Mouse (Mus musculus): ENCODE data around the gene Pigz. TPM values are rescaled to one million over a fixed set of nuclear protein-coding genes. Genes with fewer than 3 reads are reported as not detected.

Pigz gene
- total RNA-seq, 2 experiments from 2014 or later, result 0.15 TPM; not detected in 1

- ATAC-seq (replicated peaks; ENCODE audit: low FRiP score, poor library complexity, severe bottlenecking), result no peak
Measured at GRCm38 (mm10) chr16:31992039-31992438, 58.4 kb downstream of the Pigz start.

- ATAC-seq (replicated peaks; ENCODE audit: low FRiP score, poor library complexity, severe bottlenecking), result no peak
Measured at GRCm38 (mm10) chr16:31993195-31993594, 59.5 kb downstream of the Pigz start.

- no peak for ATAC-seq (replicated peaks; ENCODE audit: low FRiP score, poor library complexity, severe bottlenecking)
Measured at GRCm38 (mm10) chr16:31993946-31994345, 60.3 kb downstream of the Pigz start.

Other genes starting within 250 kb of the Pigz start
- not detected in 2 replicates for gene Meltf, start 55.0 kb upstream of the Pigz start, total RNA-seq (2015; ENCODE audit: low replicate concordance)
- gene Meltf, start 55.0 kb upstream of the Pigz start, total RNA-seq (2017; ENCODE audit: low replicate concordance), result not detected in 2 replicates
- gene 0610012G03Rik, start 14.6 kb downstream of the Pigz start, total RNA-seq (2015; ENCODE audit: low replicate concordance), result 10.5 and 11.9 TPM in 2 replicates
- gene 0610012G03Rik, start 14.6 kb downstream of the Pigz start, total RNA-seq (2017; ENCODE audit: low replicate concordance), result 2.1 TPM in 1 of 2 replicates, not detected in the other
- 7.9 and 9.2 TPM in 2 replicates for gene Ncbp2, start 14.7 kb downstream of the Pigz start, total RNA-seq (2015; ENCODE audit: low replicate concordance)
- 4.4 and 5.9 TPM in 2 replicates for gene Ncbp2, start 14.7 kb downstream of the Pigz start, total RNA-seq (2017; ENCODE audit: low replicate concordance)
- gene Senp5, start 69.4 kb downstream of the Pigz start, total RNA-seq (2015; ENCODE audit: low replicate concordance), result 6.1 and 6.3 TPM in 2 replicates
- 4.1 and 8.7 TPM in 2 replicates for gene Senp5, start 69.4 kb downstream of the Pigz start, total RNA-seq (2017; ENCODE audit: low replicate concordance)
- gene Pak2, start 145.5 kb downstream of the Pigz start, total RNA-seq (2015; ENCODE audit: low replicate concordance), result 21.3 and 23.5 TPM in 2 replicates
- 11.6 and 17.9 TPM in 2 replicates for gene Pak2, start 145.5 kb downstream of the Pigz start, total RNA-seq (2017; ENCODE audit: low replicate concordance)
- gene Pigx, start 165.9 kb downstream of the Pigz start, total RNA-seq (2015; ENCODE audit: low replicate concordance), result 24.7 and 29.2 TPM in 2 replicates
- 4.7 and 6.2 TPM in 2 replicates for gene Pigx, start 165.9 kb downstream of the Pigz start, total RNA-seq (2017; ENCODE audit: low replicate concordance)
- gene Cep19, start 165.9 kb downstream of the Pigz start, total RNA-seq (2015; ENCODE audit: low replicate concordance), result 8.8 and 10.5 TPM in 2 replicates
- gene Cep19, start 165.9 kb downstream of the Pigz start, total RNA-seq (2017; ENCODE audit: low replicate concordance), result 2.8 and 7.4 TPM in 2 replicates
- gene Nrros, start 231.7 kb downstream of the Pigz start, total RNA-seq (2015; ENCODE audit: low replicate concordance), result 26.3 and 40.7 TPM in 2 replicates
- gene Nrros, start 231.7 kb downstream of the Pigz start, total RNA-seq (2017; ENCODE audit: low replicate concordance), result 8.7 and 11.8 TPM in 2 replicates
- 6.1 and 7.1 TPM in 2 replicates for gene Bex6, start 246.0 kb downstream of the Pigz start, total RNA-seq (2015; ENCODE audit: low replicate concordance)
- 3.2 TPM in 1 of 2 replicates, not detected in the other for gene Bex6, start 246.0 kb downstream of the Pigz start, total RNA-seq (2017; ENCODE audit: low replicate concordance)